Mouse (Mus musculus) olfactory bulb, adult 2 months (tissue): Measurements from ENCODE around the gene Prss23.

Experiments used
- CTCF ChIP-seq: fragments of 200-500 bp; IDR thresholded peaks from 2 replicates; pipeline ENCODE4 v1.5.1; 2012; ENCODE audit warnings: low read depth, mild to moderate bottlenecking, low read length, moderate library complexity; ENCODE audit not compliant: insufficient read depth
- POLR2A ChIP-seq: fragments of 200-500 bp; IDR thresholded peaks from 2 replicates; pipeline ENCODE4 v1.6.1; 2012; ENCODE audit warnings: mild to moderate bottlenecking, low read depth, low read length, moderate library complexity; ENCODE audit not compliant: insufficient read depth

- TF ChIP-seq CTCF, result no peak
- no peak for TF ChIP-seq POLR2A
Observed at GRCm38 (mm10) chr7:89576127-89576526, 49.1 kb upstream of the Prss23 start.
